Mouse (Mus musculus): ENCODE measurements around the gene Tjp3.

The Tjp3 gene

DNA sequence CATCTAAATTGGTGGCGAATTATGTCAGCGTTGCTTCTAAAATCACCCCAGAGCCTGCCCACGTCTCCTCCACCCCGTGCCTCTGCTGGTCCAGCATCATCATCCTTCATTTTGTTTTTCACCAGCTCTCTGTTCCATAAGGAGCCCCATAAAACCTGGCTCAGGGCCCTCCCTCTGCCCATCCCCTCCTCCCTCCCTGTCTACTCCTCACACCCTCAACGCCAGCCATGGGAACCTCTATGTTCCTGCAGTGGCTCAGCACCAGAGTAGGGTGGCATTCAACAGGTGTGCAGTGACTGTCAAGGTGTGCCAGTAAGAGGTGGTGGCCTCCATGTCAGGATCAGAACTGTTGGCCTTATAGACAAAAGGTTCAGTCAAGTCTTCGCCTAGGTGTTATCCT, 3.8 kb upstream of the Tjp3 start:
- no peak for DNase-seq

DNA sequence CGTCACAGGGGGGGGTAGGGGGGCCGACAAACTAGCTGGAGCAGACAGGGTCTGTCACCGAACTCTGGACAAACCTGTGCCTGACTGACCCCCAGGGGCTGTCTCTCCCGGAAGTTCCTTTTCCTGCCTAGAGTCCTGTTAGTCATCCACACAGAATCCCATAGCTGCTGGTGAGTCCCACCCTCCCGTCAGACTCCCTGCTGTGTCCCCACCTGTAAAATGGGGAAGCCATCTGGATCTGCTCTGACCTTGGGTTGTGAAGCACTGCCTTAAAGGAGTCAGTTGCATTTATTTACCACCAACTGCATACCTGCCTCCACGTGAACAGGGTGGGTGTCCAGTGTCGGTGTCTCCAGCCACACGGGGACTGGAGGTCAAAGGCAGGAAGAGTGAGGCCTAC, 3.1 kb upstream of the Tjp3 start:
- no peak for DNase-seq

DNA sequence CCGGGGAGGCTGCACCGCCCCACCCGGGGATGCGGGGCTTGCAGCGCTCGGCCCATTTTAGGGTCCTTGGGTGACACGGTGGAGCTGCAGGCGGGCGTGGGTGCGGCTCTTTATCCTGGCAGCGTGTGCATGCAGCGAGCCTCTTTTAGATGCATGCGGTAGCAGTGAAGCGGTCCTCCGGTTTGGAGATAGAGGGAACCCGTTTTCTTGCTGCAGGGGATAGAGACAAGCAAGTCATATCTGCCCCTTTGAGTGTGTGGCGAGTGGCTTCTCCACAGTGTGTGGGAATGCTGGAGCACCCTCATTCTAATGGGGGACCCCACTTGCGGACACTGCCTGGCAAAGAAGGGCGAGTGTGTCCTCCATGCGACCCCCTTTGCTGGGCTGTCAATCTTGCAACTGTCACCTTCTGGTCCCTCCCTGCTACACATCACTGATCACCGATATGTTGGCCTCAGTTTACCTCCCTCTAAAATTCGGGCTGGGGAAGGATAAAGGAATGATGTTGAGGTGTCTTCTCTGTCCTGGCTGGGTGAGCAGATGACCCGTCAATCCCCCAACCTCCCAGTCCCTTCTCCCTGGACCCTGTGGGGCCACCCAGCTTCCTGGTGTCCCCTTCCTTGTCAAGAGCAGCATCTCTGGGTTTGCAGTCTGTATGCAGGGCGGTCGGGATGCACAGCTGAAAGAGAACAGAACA, 2.1 kb upstream of the Tjp3 start:
- no peak for DNase-seq

DNA sequence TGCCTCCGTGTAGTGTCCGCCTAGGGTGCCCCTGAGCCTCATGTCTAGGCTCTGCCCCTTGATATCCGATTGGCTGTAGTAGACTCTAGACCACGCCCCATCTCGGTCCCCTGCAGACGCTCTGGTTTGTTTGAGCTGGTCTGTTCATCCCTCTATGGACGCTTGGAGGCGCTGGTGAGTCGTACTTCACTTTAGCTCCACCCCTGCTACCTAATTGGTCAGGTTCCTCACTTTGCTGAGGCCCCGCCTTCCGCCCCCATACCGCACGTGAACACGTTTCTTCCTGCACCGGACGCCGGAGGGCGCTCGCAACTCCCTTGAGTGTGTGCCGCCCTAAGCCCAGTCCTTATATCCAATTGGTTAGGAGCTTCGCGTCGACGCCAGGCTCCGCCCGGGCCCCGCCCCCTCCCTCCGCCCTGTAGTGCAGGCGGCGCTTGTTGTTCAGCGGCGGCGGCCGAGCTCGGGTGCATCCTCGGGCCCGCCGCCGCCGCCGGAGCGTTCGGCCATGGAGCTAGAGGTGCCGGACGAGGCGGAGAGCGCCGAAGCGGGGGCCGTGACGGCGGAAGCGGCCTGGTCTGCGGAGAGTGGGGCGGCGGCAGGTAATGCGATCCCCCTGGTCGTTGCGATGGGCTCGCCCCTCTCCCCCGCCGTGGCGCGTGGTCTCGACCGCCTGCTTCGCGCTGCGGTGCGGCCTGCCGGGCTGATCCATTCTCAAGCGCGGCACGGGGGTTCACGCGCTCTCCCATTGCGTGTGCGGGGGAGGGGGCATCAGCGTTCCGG, 1.4 kb upstream of the Tjp3 start, which contains the start of gene Pip5k1c:
Gene Pip5k1c (plus strand): TSS at position 410 of the 780 bp plus-strand sequence.
- peak; percentile 99 for DNase-seq

DNA sequence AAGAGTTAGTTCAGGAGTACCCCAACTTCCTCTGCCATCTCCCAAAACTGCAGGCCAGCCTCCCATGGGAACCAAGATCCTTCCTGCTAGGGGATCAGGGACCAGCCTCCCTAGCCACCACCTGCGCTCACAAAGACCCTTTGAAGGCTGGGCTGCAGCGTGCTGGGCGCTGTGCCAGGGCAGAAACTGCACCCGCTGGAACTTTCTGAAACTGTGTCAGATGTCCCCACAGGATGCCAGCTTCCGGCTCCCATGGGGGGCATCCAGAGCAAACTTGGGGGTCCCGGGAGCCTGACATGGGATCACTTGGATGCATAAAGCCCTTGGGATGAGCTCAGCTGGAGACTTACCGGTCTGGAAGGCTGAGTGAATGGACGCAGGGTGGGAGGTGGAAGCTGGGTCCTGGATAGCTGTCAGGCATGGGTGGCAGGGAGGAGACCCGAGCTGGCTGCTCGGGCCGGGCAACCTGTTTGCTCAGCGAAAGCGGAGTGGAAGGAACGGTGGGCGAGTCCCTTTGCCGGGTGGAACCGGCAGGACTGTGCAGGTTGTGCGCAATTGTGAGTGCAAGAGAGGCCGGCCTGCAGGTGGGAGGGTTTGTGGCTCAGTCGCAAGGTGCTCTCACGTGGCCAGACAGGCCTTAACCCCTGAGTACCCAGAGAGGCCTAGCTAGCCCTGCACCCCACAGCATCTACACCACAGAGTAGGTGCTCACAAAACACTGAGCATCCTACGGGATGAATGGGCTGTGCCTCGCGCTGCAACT, 502 bp downstream of the Tjp3 start:
- DNase-seq = peak; percentile 67

DNA sequence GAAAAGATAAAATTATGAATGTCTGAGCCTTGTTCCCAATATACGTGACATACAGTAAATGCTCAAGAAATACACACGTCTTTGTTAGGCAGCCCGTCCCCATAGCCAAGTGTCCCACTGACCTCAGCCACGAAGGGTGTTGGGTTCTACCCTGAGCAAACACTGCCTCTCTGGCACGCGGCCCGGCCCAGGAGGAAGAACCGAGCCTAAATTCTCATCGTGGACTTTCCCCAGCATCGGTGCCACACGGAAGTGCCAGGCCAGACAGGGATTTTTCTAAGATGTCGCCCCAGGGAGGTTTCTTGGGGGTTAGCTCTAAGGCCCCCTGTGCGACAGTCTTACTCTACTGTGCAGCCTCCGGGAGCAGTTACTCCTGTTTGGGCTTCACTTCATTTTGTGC, 1.6 kb downstream of the Tjp3 start:
- no peak for DNase-seq

DNA sequence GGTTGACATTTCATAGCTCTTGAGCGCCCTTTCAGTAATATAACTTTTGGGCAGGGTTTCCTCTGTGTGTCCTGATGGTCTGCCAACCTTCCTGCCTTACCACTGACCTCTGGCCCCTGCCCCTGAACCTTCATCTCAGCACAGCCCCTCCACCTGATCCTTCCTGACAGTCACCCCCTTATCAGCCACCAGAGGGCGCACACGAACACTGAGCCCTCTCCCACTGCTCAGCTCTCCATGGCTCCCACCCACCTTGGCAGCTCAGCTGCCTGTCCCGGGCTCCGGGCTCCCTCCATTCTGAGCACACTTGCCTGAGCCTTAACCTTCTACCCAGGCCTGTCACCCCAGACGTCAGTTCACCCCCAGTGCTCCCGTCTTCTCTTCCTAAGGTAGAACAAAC, 2.1 kb downstream of the Tjp3 start:
- peak; percentile 81 for DNase-seq

DNA sequence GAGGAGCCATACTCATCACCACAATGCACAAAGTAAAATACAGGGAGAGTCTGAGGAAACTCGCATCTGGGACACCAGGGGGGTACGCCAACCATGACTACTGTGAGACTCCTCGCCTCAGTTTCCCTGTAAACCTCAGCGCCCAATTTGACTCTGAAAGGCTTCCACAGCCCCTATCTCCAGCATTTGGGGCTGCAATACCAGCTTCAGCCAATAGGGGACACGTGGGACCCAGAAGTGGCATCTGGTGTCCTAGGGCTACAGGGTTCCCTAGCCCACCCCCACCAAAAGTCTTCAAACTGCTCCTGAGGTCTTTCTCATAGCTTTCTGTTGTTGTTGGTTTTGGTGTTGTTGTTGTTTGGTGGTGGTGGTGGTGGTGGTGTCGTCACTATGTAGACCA, 2.8 kb downstream of the Tjp3 start:
- DNase-seq = peak; percentile 86

DNA sequence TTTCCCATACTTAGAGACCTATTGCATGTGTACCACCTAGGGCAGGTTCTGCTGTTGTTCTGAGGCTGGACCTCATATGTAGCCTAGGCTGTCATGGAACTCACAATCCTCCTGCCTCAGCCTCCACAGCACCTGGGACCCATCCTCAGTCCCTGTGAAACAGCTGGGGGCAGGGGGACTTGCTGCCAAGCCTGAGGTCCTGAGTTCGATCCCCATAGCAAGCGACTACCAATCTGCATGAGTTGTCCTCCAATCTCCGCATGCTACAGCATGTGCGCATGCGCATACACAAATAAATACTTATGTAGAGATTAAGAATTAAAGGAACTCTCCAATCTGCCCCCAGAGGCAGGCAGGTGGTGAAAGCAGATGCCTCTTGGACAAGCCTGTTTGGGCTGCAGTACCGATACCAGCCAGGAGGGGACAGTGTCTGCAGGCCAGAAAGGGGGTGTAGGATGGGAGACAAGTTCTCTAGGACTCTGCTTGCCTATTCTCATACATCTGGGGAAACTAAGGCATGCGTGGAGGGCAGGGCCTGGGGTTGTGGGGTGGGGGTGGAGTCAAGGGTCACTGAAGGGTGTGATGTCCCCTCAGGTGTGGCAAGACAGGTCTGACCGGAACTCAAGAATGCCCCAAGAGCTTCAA, 3.7 kb downstream of the Tjp3 start:
- DNase-seq = peak; percentile 90

DNA sequence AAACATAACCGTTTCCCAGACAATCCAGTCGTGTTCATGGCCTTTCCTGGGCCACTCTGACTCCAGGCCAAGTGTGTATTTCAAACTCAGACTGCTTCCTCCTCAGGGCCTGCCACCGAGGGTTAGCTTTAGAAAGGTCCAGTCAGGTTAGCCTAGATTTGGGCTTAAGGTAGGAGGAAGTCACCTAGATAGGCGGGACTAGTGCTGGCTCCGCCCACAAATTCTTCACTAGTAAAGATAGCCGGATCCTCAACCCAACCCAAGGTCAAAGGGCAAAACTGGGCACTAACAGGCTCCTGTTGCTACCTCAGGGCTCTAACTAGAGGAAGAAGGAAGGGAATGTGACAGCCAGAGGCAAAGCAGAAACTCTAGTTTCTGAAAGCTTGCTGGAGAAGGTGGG, 4.8 kb downstream of the Tjp3 start:
- DNase-seq = peak; percentile 56

DNA sequence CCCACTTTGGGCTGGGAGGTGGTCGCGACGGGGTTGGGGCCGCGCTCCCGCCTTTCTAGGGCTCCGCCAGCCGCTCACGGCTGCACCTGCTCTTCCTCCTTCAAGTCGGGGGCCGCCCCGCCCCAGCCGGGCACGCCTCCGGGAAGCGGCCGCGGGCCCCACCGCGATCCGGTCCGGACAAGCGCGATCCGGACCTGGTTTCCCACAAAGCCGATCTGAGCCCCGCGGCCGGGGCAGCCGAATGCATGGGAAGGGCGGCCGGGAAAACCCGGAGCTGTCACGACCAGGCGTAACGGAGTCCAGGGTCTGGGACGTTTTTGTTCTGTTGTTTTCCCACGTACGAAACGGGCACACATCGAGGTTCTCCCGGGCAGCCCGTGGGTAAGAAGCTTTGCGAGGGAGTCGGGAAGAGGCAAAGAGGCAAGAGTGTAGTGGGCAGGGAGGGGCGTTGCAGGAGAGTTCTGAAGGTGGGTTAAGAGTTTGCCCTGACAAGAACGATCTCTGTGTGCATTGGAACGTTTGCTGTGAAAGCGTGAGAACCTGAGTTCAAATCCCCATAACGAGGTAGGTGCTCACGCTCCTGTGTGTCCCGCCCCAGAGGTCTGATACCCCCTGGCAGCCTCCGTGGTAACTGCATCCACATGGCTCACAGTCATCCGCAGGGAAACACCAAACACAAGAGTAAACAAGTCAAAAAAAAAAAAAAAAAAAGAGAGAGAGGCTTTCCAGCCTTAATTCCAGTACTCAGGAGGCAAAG, 5.5 kb downstream of the Tjp3 start:
- DNase-seq = peak; percentile 97

DNA sequence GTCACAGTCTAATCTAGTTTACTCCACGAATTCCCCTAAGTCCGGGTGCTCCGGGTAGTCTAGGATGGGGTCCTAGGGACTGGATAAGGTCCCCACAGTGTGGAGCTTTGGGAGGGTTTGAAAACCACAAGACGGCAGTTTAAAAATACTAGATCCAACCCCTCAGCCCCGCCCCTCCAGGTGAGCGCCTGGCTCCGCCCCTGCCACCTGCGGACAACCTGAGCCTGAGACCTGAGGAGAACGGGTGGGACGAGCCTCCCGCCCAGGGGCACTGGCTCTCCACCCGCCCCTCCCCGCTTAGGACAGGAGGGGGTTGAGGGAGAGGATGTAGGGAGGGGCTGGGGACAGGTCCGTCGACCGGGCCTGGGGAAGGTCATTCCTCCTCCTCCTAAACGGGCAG, 6.7 kb downstream of the Tjp3 start:
- peak; percentile 61 for DNase-seq

DNA sequence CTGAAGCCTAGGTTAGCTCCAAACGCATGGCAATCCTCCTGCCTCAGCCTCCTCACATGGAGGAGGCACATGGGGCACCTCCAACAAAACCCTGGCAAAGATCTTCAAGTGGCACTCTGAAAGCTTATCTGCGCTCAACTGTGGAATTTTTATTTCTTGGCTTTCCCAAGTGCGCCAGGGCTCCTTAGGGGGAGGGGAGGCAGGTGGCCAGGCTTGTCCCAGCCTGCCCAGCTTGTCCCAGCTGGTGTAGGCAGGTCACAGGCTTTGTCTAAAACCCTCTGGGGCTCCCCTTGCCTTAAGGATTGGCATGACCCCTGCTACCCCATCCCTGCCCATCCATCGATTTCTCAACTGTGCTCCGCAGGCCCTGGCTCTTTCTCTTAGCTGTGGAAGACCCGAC, 7.2 kb downstream of the Tjp3 start:
- DNase-seq = no peak

DNA sequence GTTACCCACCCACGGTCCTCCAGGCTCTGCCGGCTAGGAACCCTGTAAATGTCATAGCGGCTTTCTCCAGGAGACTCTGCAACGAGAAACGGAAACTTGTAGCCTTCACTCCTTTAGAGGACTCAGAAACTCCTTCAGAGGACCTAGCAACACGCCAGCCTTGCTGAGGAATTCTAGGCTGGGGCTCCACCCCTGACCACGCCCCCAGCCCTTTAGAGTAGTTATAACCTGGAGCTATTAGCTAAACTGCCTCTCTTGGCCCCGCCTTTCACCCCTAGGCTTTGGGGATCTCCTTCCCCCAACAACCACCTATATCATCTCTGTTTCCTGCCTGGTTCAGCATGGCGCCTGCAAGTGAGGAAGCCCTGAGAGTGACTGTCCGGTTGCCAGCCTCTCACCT, 11.9 kb downstream of the Tjp3 start:
- DNase-seq = peak; percentile 40

DNA sequence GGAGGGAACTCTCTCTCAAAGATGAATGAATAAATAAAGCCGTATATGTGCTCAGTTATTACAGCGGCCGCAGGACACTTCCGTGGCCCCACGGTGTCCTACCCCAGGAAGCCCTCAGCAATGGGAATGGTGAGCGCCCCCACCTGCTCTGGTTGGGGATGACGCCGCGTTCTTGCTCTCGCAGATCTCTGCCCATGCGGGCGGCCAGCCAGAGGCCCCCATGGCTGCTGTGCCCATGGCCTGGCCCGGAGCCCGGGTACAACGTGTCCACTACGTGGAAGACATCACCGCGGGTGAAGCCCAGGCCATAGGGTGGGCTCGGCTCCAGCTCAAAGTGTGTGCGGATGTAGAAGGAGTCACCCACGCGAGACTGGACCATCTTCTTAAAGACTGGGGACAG, 13.7 kb downstream of the Tjp3 start:
- DNase-seq = peak; percentile 38

DNA sequence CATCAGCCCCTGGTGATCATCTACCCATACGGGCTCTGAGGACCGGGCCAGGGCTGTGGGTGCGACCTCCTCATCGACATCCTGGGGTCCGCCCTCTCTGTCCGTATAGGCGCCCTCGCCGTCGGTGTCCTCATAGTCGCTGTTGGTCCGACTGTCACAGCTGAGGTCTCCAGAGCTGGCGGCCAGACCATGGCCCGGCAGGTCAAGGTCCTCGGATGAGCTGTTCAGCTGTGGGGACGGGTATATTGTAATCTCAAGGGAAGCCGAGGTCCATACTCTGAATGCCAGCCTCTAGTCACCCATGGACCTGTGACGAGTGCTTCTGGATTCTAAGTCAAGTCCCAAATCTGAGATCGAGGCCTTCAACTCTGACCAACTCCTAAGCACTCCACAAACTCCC, 17.5 kb downstream of the Tjp3 start:
- no peak for DNase-seq

DNA sequence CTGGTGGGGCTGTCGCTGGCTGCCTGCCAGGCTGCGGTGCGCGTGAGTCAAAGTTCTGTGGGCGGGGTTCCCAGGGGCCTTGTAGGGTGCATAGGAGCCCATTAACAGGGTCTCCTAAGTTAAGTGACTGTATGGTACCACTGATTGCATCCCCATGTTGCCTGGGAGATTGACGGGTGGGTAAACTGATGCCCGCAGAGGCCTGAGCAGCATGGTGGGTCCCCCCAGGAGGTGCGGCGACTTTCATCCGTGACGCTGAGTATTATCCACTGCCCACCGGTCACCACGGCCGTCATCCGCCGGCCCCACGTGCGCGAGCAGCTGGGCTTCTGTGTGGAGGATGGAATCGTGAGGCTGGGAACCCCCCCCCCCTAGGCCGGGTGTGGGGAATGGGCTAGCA, 19.0 kb downstream of the Tjp3 start:
- DNase-seq = no peak

DNA sequence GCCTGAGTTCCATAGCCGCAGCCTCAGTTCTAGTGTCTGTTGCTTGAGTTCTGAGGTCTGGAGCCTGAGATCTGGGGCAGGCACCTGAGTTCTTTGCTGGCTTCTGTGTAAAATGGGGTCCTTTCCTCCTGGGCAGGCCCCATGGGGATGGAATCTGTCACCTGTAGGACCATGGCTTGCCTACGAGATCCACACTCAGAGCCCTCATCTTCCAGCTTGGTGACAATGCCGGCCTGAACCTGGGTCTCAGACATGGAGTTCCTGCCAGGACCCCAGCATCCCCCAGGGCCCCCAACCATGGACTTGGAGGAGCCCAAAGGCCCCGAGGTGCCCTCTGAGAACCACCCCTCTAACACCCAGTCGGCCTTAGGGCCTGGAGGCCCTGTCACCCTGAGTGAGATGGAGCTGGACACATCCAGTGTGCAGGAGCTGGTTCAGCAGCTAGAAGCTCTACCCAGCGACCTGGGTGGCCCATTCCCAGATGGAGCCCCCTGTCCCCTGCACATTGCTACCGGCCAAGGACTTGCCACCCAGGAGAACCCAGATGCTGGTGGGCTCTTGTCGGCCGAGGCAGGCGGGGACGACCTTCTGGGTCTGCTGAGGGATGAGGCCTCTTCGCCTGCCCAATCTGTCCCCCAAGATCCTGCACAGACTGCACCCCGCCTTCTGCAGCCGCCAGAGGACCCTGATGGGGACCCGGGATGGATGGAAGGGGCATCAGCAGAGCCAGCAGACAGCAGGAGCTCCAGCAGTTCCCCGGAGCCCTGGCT, 22.6 kb downstream of the Tjp3 start:
- DNase-seq = no peak

DNA sequence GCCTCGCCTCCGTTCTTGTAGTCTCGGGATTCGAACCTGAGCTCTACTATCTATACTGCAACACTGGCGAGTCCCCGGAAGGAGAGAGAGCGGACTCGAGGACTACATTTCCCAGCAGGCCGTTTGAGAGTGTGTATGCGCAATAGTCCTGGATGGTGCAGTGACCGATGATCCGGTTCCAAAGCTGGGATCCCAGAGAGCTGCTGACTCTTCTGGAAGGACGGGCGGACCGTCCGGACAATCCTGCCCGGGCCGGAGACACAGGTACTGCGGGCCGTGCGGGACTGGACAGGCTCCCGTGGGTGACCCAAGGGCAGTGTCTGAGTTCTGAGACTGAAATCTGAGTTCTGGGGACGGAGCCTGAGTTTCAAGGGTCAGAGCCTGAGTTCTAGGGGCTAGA, 23.3 kb downstream of the Tjp3 start:
- DNase-seq = peak; percentile 73

DNA sequence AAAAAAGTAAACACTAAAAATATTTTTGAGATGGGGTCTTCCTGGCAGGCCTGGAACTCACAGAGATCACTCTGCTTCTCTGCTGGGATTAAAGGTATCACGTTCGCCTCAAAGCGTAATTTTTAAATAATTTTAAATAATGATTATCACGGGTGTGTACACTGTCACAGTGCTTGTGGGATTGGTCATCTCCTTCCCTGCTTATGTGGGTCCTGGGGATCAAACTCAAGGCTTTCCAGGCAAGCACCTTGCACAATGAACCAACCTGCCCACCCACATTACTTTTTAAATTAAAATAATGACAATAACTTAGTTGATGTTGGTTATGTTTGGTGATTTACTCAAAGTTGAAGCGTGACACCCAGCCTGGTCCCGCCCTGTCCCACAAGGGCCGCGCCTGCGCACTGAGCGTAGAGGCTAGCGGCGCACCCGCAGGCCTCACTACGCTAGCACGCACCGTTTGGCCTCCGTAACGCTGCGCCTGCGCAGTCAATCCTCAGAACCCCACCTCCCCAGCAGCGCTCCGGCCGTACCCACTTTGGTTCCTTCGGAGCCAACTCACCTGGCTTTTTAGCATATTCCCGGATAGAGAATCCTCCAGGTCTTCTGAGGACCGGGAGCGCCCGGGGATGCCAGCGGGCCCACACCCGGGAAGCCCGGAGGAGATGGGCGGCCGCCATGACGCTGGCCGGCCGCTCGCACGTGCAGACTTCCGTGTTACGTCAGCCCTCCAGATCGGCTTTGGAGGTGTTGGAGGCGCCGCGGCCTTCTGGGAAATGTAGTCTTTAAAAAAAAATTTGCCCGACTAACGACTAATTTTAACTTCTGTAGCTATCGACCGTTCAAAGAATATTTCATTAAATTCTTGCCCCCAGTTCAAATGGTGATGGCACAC, 24.9 kb downstream of the Tjp3 start, which contains the start of the genes Mrpl54 and Apba3:
Gene Mrpl54 (minus strand): TSS at position 724 of the 895 bp plus-strand sequence.
Gene Apba3 (plus strand): TSS at position 750 of the 895 bp plus-strand sequence.
- DNase-seq = peak; percentile 99

Data from thymus, postnatal 4 days (tissue).